Mouse (Mus musculus) neural tube, embryonic 13.5 days (tissue): ENCODE measurements around the gene Ctdspl2. TPM values are rescaled to one million over a fixed set of nuclear protein-coding genes. Genes with fewer than 3 reads are reported as not detected.
A peak's percentile ranks its signal among the peaks of the same experiment; 100 is the strongest.
"Not testable (repeated sequence)": the region's sequence is repeated elsewhere in the genome, so short reads cannot be mapped to it uniquely, and the experiment has no call there.

Experiments used
- ATAC-seq: fragments of 200-750 bp; cut with Nextera tagmentation; 2 replicates; pipeline ENCODE4 v1.8.0; 2017; ENCODE audit warnings: low read depth, mild to moderate bottlenecking, moderate TSS enrichment, moderate library complexity
- H3K27ac ChIP-seq: fragments of 300-500 bp; sonication (generic); replicated peaks from 2 replicates; pipeline ENCODE4 v1.5.1; 2015; ENCODE audit warnings: moderate library complexity, mild to moderate bottlenecking, inconsistent platforms
- H3K27me3 ChIP-seq: fragments of 300-500 bp; sonication (generic); 2 replicates; pipeline ENCODE4 v1.6.1; 2015; ENCODE audit warnings: mild to moderate bottlenecking, inconsistent platforms
- H3K36me3 ChIP-seq: fragments of 300-500 bp; sonication (generic); 2 replicates; pipeline ENCODE4 v1.6.1; 2015; ENCODE audit warnings: mild to moderate bottlenecking, inconsistent platforms
- H3K4me1 ChIP-seq: fragments of 300-500 bp; sonication (generic); replicated peaks from 2 replicates; pipeline ENCODE4 v1.6.1; 2015; ENCODE audit warnings: inconsistent platforms
- H3K4me2 ChIP-seq: fragments of 300-500 bp; sonication (generic); 2 replicates; pipeline ENCODE4 v1.6.1; 2015; ENCODE audit warnings: inconsistent platforms, mild to moderate bottlenecking, moderate library complexity
- H3K4me3 ChIP-seq: fragments of 300-500 bp; sonication (generic); 2 replicates; pipeline ENCODE4 v1.5.1; 2015; ENCODE audit warnings: mild to moderate bottlenecking, inconsistent platforms
- H3K9ac ChIP-seq: fragments of 300-500 bp; sonication (generic); 2 replicates; pipeline ENCODE4 v1.6.1; 2015; ENCODE audit warnings: moderate library complexity, mild to moderate bottlenecking, inconsistent platforms
- H3K9me3 ChIP-seq: fragments of 300-500 bp; sonication (generic); 2 replicates; pipeline ENCODE4 v1.6.1; 2016; ENCODE audit warnings: inconsistent platforms
- WGBS: fragments of 180-500 bp; shearing (Covaris S2); methylation state at CpG from one replicate; pipeline ENCODE4 v1.1.7; 2015; 5-methylcytosine and 5-hydroxymethylcytosine counted together
- polyA plus RNA-seq: library from polyadenylated mRNA; unstranded; fragments of >200 nt; fragmentation: Nextera tagmentation; extraction: Ambion mirVana; gene quantifications from 2 replicates; pipeline ENCODE4 v1.2.1, GENCODE M21; 2015

Ctdspl2 gene
- polyA plus RNA-seq, 1 experiment from 2014 or later: 30.9 TPM

DNA sequence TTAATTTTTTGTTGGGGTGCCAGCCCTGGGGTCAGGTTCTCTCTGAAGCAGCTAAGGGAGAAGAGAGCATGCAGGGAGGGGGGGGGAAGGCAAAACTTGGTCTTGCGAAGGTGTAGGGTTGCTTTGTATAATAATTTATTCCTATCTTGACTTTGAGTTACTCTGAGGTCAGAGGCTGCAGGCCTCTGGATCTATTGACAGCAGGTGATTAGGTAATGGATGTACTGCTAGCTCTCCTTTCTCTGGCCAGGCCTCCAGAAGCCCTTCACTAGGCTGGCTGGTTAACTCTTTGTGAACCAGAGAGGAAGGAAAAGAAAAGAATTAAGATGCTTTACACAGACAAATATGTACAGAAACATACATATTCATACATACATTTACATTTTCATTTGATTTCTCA, 62.9 kb downstream of the Ctdspl2 start:
- no peak for ATAC-seq

GRCm38 (mm10) chr2:122022284-122022683, 66.5 kb downstream of the Ctdspl2 start:
- H3K36me3 ChIP-seq: no peaks in the 10 kb centered on the region
- H3K4me2 ChIP-seq: no peak overlapping the region
- no peak overlapping the region for H3K9ac ChIP-seq
- no peaks in the 10 kb centered on the region for H3K4me1 ChIP-seq
- no peak overlapping the region for H3K4me3 ChIP-seq
- ATAC-seq: no peak
- H3K27me3 ChIP-seq: no peaks in the 10 kb centered on the region
- no peak overlapping the region for H3K27ac ChIP-seq
- 82% methylated on average over 2 of the region's 2 CpGs for WGBS
- H3K9me3 ChIP-seq: no peaks in the 10 kb centered on the region

More for the DNA sequence above, 62.9 kb downstream of the Ctdspl2 start:
- Histone ChIP-seq H3K4me1 (no peaks in the 10 kb centered on the region), H3K4me3 (no peak overlapping the region), H3K9me3 (no peaks in the 10 kb centered on the region), H3K4me2 (no peak overlapping the region), H3K27ac (no peak overlapping the region), H3K9ac (no peak overlapping the region), H3K27me3 (no peaks in the 10 kb centered on the region), H3K36me3 (peaks cover 9% of the 10 kb centered on the region; the same call in 1 of the 2 replicates)
- 71% methylated on average over 1 of the region's 1 CpGs for WGBS

GRCm38 (mm10) chr2:122027091-122027490, 71.3 kb downstream of the Ctdspl2 start:
- peaks cover 21% of the 10 kb centered on the region for H3K4me1 ChIP-seq
- not testable (repeated sequence) for H3K27ac ChIP-seq, H3K9ac ChIP-seq, H3K9me3 ChIP-seq, H3K4me2 ChIP-seq, H3K4me3 ChIP-seq, H3K27me3 ChIP-seq, H3K36me3 ChIP-seq, ATAC-seq
- WGBS: 91% methylated on average over 10 of the region's 10 CpGs

- Histone ChIP-seq H3K36me3 (peaks cover 6% of the 10 kb centered on the region; the same call in 1 of the 2 replicates), H3K4me2 (peak within 1 kb of the TSS; percentile 81), H3K4me3 (peak within 1 kb of the TSS; percentile 98), H3K9ac (peak within 1 kb of the TSS; percentile 94), H3K27me3 (no peaks in the 10 kb centered on the region), H3K4me1 (peaks cover 21% of the 10 kb centered on the region), H3K9me3 (no peaks in the 10 kb centered on the region), H3K27ac (peak within 1 kb of the TSS; percentile 88)
- ATAC-seq: peak; percentile 100
- 1% methylated on average over 42 of the region's 67 CpGs for WGBS
These were observed 72.3 kb downstream of the Ctdspl2 start, which contains the start of gene Eif3j1 for GRCm38 (mm10) chr2:122027862-122028755. Gene Eif3j1, plus strand, starts transcription at chr2:122028546.

GRCm38 (mm10) chr2:122028756-122029700, 73.2 kb downstream of the Ctdspl2 start:
- H3K9me3 ChIP-seq: no peaks in the 10 kb centered on the region
- peak overlapping the region; percentile 81 for H3K4me2 ChIP-seq
- H3K36me3 ChIP-seq: peaks cover 12% of the 10 kb centered on the region; the same call in 1 of the 2 replicates
- peaks cover 21% of the 10 kb centered on the region for H3K4me1 ChIP-seq
- peak overlapping the region; percentile 98 for H3K4me3 ChIP-seq
- H3K27me3 ChIP-seq: no peaks in the 10 kb centered on the region
- H3K9ac ChIP-seq: peak overlapping the region; percentile 94
- peak overlapping the region; percentile 88 for H3K27ac ChIP-seq
- 2% methylated on average over 56 of the region's 71 CpGs for WGBS
- ATAC-seq: peak; percentile 70

DNA sequence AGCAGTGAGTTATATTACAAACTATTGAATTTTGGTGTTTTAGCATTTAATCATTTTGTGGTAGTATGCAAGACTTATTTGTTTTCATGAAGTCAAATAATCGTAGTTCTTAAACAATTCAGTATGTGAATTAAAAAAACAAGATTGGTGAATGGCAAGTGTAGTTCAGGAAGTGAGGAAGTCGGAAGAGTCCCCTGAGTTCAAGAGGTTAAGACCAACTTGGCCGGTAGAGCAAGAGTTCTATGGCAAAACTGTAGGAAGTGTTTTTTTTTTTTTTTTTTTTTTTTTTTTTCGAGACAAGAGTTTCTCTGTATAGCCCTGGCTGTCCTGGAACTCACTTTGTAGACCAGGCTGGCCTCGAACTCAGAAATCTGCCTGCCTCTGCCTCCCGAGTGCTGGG, 76.2 kb downstream of the Ctdspl2 start:
- Histone ChIP-seq H3K36me3 (peaks cover 22% of the 10 kb centered on the region), H3K4me3 (no peak overlapping the region), H3K27me3 (no peaks in the 10 kb centered on the region), H3K9me3 (no peaks in the 10 kb centered on the region), H3K4me2 (no peak overlapping the region), H3K27ac (no peak overlapping the region), H3K4me1 (peaks cover 21% of the 10 kb centered on the region), H3K9ac (no peak overlapping the region)
- ATAC-seq: no peak
- 81% methylated on average over 6 of the region's 6 CpGs for WGBS

DNA sequence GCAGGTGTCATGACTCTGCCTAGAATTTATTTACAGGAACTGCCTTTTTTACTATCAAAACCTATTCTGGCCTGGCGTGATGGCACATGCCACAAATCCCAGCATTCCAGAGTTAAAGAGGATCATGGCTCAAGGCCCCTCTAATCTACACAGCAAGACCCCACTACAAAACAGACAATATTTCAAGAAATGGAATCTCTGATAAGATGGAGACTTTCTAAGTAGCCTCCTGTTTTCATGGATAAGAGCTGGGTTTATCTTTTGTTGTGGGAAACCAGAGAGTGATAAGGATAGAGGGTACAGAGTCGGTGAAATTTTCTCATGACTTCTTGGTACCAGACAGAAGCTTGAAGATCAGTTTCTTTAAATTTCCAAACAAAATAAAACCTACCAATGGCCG, 80.3 kb downstream of the Ctdspl2 start:
- Histone ChIP-seq H3K4me3 (no peak overlapping the region), H3K4me2 (no peak overlapping the region), H3K9ac (no peak overlapping the region), H3K36me3 (peaks cover 27% of the 10 kb centered on the region), H3K27me3 (no peaks in the 10 kb centered on the region), H3K9me3 (no peaks in the 10 kb centered on the region), H3K4me1 (no peaks in the 10 kb centered on the region), H3K27ac (no peak overlapping the region)
- WGBS: 94% methylated on average over 3 of the region's 3 CpGs
- no peak for ATAC-seq

- no peak overlapping the region for H3K9ac ChIP-seq
- no peaks in the 10 kb centered on the region for H3K9me3 ChIP-seq
- H3K36me3 ChIP-seq: peaks cover 26% of the 10 kb centered on the region
- no peak overlapping the region for H3K4me2 ChIP-seq
- no peak overlapping the region for H3K4me3 ChIP-seq
- ATAC-seq: no peak
- H3K27ac ChIP-seq: no peak overlapping the region
- H3K4me1 ChIP-seq: no peaks in the 10 kb centered on the region
- no peaks in the 10 kb centered on the region for H3K27me3 ChIP-seq
These were observed 88.1 kb downstream of the Ctdspl2 start for GRCm38 (mm10) chr2:122043926-122044325.

- peaks cover 59% of the 10 kb centered on the region for H3K36me3 ChIP-seq
- ATAC-seq: no peak
These were observed 103.7 kb downstream of the Ctdspl2 start for GRCm38 (mm10) chr2:122059365-122060115.

More at GRCm38 (mm10) chr2:122059365-122060115, 103.7 kb downstream of the Ctdspl2 start:
- no peaks in the 10 kb centered on the region for H3K9me3 ChIP-seq
- no peaks in the 10 kb centered on the region for H3K27me3 ChIP-seq
- no peak overlapping the region for H3K9ac ChIP-seq
- no peaks in the 10 kb centered on the region for H3K4me1 ChIP-seq
- 91% methylated on average over 11 of the region's 11 CpGs for WGBS
- no peak overlapping the region for H3K4me2 ChIP-seq
- H3K27ac ChIP-seq: no peak overlapping the region
- H3K4me3 ChIP-seq: no peak overlapping the region
